Mouse (Mus musculus) kidney, adult 9 months (tissue): ENCODE data around the gene Gm13288.
A peak's percentile ranks its signal among the peaks of the same experiment; 100 is the strongest.
"Not testable (repeated sequence)": the region's sequence is repeated elsewhere in the genome, so short reads cannot be mapped to it uniquely, and the experiment has no call there.

Experiments used
- DNase-seq: peaks from one replicate; pipeline ENCODE4 v3.0.0; 2022

The Gm13288 gene

GRCm38 (mm10) chr4:88805231-88805630 lies at the start of gene Gm13288:
Gm13288 (plus strand) TSS chr4:88805531.
- not testable (repeated sequence) for DNase-seq

- peak; percentile 18 for DNase-seq
Measured at GRCm38 (mm10) chr4:88756581-88757513, 48.5 kb upstream of the Gm13288 start.

- peak; percentile 95 for DNase-seq
Measured at GRCm38 (mm10) chr4:88757628-88758031, 47.7 kb upstream of the Gm13288 start.

GRCm38 (mm10) chr4:88758751-88759150 lies 46.6 kb upstream of the Gm13288 start:
- DNase-seq = peak; percentile 30

GRCm38 (mm10) chr4:88759610-88760268 lies 45.6 kb upstream of the Gm13288 start, which contains the start of gene Gm13283:
Gm13283 (plus strand) TSS chr4:88760119.
- peak; percentile 51 for DNase-seq

GRCm38 (mm10) chr4:88760431-88760830 lies 44.9 kb upstream of the Gm13288 start:
- peak; percentile 89 for DNase-seq

GRCm38 (mm10) chr4:88761776-88762175 lies 43.6 kb upstream of the Gm13288 start:
- peak; percentile 65 for DNase-seq

GRCm38 (mm10) chr4:88762341-88762740 lies 43.0 kb upstream of the Gm13288 start:
- not testable (repeated sequence) for DNase-seq

- DNase-seq = peak; percentile 80
Measured at GRCm38 (mm10) chr4:88763384-88764018, 41.8 kb upstream of the Gm13288 start.

- DNase-seq = not testable (repeated sequence)
Measured at GRCm38 (mm10) chr4:88773534-88773933, 31.8 kb upstream of the Gm13288 start, which contains the start of gene Gm13290. Gm13290 (plus strand) TSS chr4:88773834.

GRCm38 (mm10) chr4:88776622-88777021 lies 28.7 kb upstream of the Gm13288 start, which contains the start of gene Gm13289:
Gm13289 (plus strand) TSS chr4:88776922.
- DNase-seq = not testable (repeated sequence)

GRCm38 (mm10) chr4:88779550-88779949 lies 25.8 kb upstream of the Gm13288 start, which contains the start of gene Gm13272:
Gm13272 (plus strand) TSS chr4:88779850.
- not testable (repeated sequence) for DNase-seq

GRCm38 (mm10) chr4:88780320-88780719 lies 25.0 kb upstream of the Gm13288 start:
- not testable (repeated sequence) for DNase-seq

GRCm38 (mm10) chr4:88781831-88782230 lies 23.5 kb upstream of the Gm13288 start, which contains the start of gene Ifnz:
Ifnz (plus strand) TSS chr4:88782131.
- DNase-seq = not testable (repeated sequence)

- peak; percentile 40 for DNase-seq
Measured at GRCm38 (mm10) chr4:88782335-88782734, 23.0 kb upstream of the Gm13288 start.

- DNase-seq = not testable (repeated sequence)
Measured at GRCm38 (mm10) chr4:88785409-88785808, 19.9 kb upstream of the Gm13288 start, which contains the start of gene Gm13276. Gm13276 (plus strand) TSS chr4:88785709.

- peak; percentile 85 for DNase-seq
Measured at GRCm38 (mm10) chr4:88788402-88788801, 16.9 kb upstream of the Gm13288 start, which contains the start of gene Gm13277. Gm13277 (plus strand) TSS chr4:88788632.

- not testable (repeated sequence) for DNase-seq
Measured at GRCm38 (mm10) chr4:88791250-88791649, 14.1 kb upstream of the Gm13288 start, which contains the start of gene Gm13278. Gm13278 (plus strand) TSS chr4:88791550.

- DNase-seq = peak; percentile 77
Measured at GRCm38 (mm10) chr4:88793936-88794675, 11.2 kb upstream of the Gm13288 start, which contains the start of gene Gm13275. Gm13275 (plus strand) TSS chr4:88794487.

GRCm38 (mm10) chr4:88797097-88797496 lies 8.2 kb upstream of the Gm13288 start, which contains the start of gene Gm13279:
Gm13279 (plus strand) TSS chr4:88797397.
- not testable (repeated sequence) for DNase-seq

GRCm38 (mm10) chr4:88799365-88799764 lies 6.0 kb upstream of the Gm13288 start, which contains the start of gene Gm13285:
Gm13285 (plus strand) TSS chr4:88799665.
- DNase-seq = not testable (repeated sequence)
